Mouse (Mus musculus): Measurements from ENCODE around the gene Otog. TPM values are rescaled to one million over a fixed set of nuclear protein-coding genes. Genes with fewer than 3 reads are reported as not detected.

The Otog gene
- polyA plus RNA-seq, 1 experiment from 2014 or later: not detected

DNA sequence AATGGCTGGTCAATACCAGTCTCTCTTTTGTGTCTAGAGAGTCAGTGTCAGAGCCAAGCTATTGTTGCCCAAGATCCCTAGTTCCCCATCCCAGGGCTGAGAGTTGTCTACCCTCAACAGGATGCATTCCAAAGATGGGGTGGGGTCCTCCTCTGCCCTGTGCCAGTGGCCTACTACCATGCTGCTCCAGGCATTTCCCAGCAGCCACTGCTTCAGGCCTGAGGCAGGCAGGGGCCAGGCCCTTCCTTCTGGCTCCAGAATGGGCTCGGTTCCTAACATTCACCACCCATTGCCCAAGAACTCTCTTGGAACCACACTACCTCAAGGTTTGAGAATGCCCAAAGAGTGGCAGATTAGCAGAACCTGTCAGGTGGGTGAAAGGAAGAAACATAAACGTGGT lies 112.0 kb downstream of the Otog start:
- WGBS: 69% methylated on average over 2 of the region's 2 CpGs
- no peak for ATAC-seq (ENCODE audit: insufficient number of reproducible peaks, low FRiP score, low TSS enrichment, low read depth)

DNA sequence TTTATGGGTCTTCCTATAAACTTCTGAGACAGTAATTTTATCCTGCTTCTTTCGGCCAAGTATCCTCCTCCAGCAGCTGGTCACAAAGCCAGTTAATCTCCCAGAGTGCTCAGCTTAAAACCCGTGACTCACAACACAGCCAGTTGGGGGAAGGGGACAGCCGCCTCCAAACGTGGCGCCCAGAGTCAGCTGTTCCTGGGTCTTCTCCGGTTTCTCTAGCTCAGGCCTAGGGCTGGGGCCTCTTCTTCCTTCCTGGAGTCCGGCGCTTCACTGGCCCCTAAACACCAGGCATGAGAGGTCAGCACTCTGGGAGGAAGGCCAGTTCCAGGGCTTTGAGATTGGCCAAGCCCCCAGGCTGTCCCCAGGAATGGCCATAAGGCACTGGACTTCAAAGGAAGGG lies 112.4 kb downstream of the Otog start:
- no peaks in the 10 kb centered on the region for H3K36me3 ChIP-seq (ENCODE audit: control insufficient read depth, insufficient read depth, low read length)
- H3K9ac ChIP-seq (ENCODE audit: low read length): no peak overlapping the region
- no peak overlapping the region for H3K4me2 ChIP-seq (ENCODE audit: low read depth, severe bottlenecking)
- ATAC-seq (ENCODE audit: insufficient number of reproducible peaks, low FRiP score, low TSS enrichment, low read depth) (no peak), DNase-seq (ENCODE audit: low spot score) (no peak)
- H3K9me3 ChIP-seq (ENCODE audit: control insufficient read depth, low read length): no peaks in the 10 kb centered on the region
- no peak overlapping the region for H3K4me3 ChIP-seq (ENCODE audit: low read depth, low read length)
- 46% methylated on average over 8 of the region's 8 CpGs for WGBS
- H3K27me3 ChIP-seq (ENCODE audit: control insufficient read depth, insufficient read depth, low read length): peaks cover 25% of the 10 kb centered on the region
- H3K27ac ChIP-seq (replicated peaks; ENCODE audit: low read depth, low read length): no peak overlapping the region
- H3K4me1 ChIP-seq (ENCODE audit: control insufficient read depth, insufficient read depth, low read length): no peaks in the 10 kb centered on the region

More for the DNA sequence above, 112.0 kb downstream of the Otog start:
- Histone ChIP-seq H3K9me3 (ENCODE audit: control insufficient read depth, low read length) (no peaks in the 10 kb centered on the region), H3K27me3 (ENCODE audit: control insufficient read depth, insufficient read depth, low read length) (peaks cover 29% of the 10 kb centered on the region), H3K4me2 (ENCODE audit: low read depth, severe bottlenecking) (no peak overlapping the region), H3K4me3 (ENCODE audit: low read depth, low read length) (no peak overlapping the region), H3K4me1 (ENCODE audit: control insufficient read depth, insufficient read depth, low read length) (no peaks in the 10 kb centered on the region), H3K9ac (ENCODE audit: low read length) (no peak overlapping the region), H3K27ac (replicated peaks; ENCODE audit: low read depth, low read length) (no peak overlapping the region), H3K36me3 (ENCODE audit: control insufficient read depth, insufficient read depth, low read length) (no peaks in the 10 kb centered on the region)
- DNase-seq (ENCODE audit: low spot score): no peak

DNA sequence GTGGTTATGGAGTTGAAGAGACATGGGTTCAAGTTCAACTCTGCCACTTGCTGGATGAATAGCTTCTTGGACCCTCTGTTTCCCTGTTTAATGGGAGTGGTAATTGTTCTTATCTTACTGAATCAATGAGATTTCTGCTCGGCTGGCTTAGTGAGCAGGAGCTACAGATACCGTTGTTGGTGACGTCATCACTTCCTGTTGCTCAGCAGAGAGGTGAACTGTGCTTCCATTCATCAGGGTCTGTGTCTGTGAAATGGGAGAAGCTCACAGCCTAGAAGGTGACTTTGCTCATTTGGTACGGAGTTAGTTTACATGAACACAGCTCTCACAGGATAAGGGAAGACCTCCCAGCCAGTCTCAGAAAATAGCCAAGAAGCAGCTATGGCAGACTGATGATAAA lies 113.1 kb downstream of the Otog start:
- Histone ChIP-seq H3K36me3 (ENCODE audit: control insufficient read depth, insufficient read depth, low read length) (no peaks in the 10 kb centered on the region), H3K9ac (ENCODE audit: low read length) (no peak overlapping the region), H3K9me3 (ENCODE audit: control insufficient read depth, low read length) (no peaks in the 10 kb centered on the region), H3K4me2 (ENCODE audit: low read depth, severe bottlenecking) (no peak overlapping the region), H3K27me3 (ENCODE audit: control insufficient read depth, insufficient read depth, low read length) (peaks cover 19% of the 10 kb centered on the region), H3K27ac (replicated peaks; ENCODE audit: low read depth, low read length) (no peak overlapping the region), H3K4me1 (ENCODE audit: control insufficient read depth, insufficient read depth, low read length) (no peaks in the 10 kb centered on the region), H3K4me3 (ENCODE audit: low read depth, low read length) (no peak overlapping the region)
- ATAC-seq (ENCODE audit: insufficient number of reproducible peaks, low FRiP score, low TSS enrichment, low read depth): no peak
- DNase-seq (ENCODE audit: low spot score): no peak
- 78% methylated on average over 4 of the region's 4 CpGs for WGBS

Other genes with a start within 250 kb of the Otog start
- 0.15 and 0.21 TPM in 2 replicates for gene Abcc6, start 210.7 kb upstream of the Otog start, polyA plus RNA-seq (2014; fragmentation: Nextera tagmentation; extraction: Ambion mirVana)
- gene Nomo1, start 207.3 kb upstream of the Otog start, polyA plus RNA-seq (2014; fragmentation: Nextera tagmentation; extraction: Ambion mirVana): 11.9 and 13.2 TPM in 2 replicates
- 0.16 TPM in 1 of 2 replicates, not detected in the other for gene Kcnj11, start 140.2 kb upstream of the Otog start, polyA plus RNA-seq (2014; fragmentation: Nextera tagmentation; extraction: Ambion mirVana)
- gene Abcc8, start 61.0 kb upstream of the Otog start, polyA plus RNA-seq (2014; fragmentation: Nextera tagmentation; extraction: Ambion mirVana): 0.77 and 0.82 TPM in 2 replicates
- gene Ush1c, start 2.5 kb upstream of the Otog start, polyA plus RNA-seq (2014; fragmentation: Nextera tagmentation; extraction: Ambion mirVana): 3.4 and 3.6 TPM in 2 replicates
- gene Myod1, start 135.5 kb downstream of the Otog start, polyA plus RNA-seq (2014; fragmentation: Nextera tagmentation; extraction: Ambion mirVana): 22.0 and 23.0 TPM in 2 replicates
- 0.05 and 0.13 TPM in 2 replicates for gene Kcnc1, start 155.5 kb downstream of the Otog start, polyA plus RNA-seq (2014; fragmentation: Nextera tagmentation; extraction: Ambion mirVana)

All from limb, embryonic 11.5 days (tissue).